Mouse (Mus musculus): ENCODE measurements around the gene Gm45062.

GRCm38 (mm10) chr6:8623045-8623444 lies 363.8 kb downstream of the Gm45062 start:
- no peak for TF ChIP-seq CTCF (IDR thresholded peaks at IDR 0.05; ENCODE audit: low read depth)
- no peak for TF ChIP-seq EP300 (IDR thresholded peaks at IDR 0.05; ENCODE audit: low read depth)
